Mouse (Mus musculus) Patski (cell line): Measurements from ENCODE around the gene Gm13289. TPM values are rescaled to one million over a fixed set of nuclear protein-coding genes. Genes with fewer than 3 reads are reported as not detected.
A peak's percentile ranks its signal among the peaks of the same experiment; 100 is the strongest.
"Not testable (repeated sequence)": the region's sequence is repeated elsewhere in the genome, so short reads cannot be mapped to it uniquely, and the experiment has no call there.

Experiments used
- ATAC-seq: fragments of 100-300 bp; one replicate; pipeline ENCODE4 v1.8.0; 2021
- CTCF ChIA-PET: fragments of 350-600 bp; sonication (Branson Sonifier 250); formaldehyde crosslinking; loops from one replicate; lab custom pipeline; 2022; ENCODE audit warnings: inconsistent platforms; lab: Charles Lee
- POLR2A ChIA-PET: fragments of 350-600 bp; sonication (Branson Sonifier 250); formaldehyde crosslinking; loops from one replicate; lab custom pipeline; 2022; ENCODE audit warnings: antibody characterized with exemption, inconsistent platforms; lab: Charles Lee
- DNase-seq: peaks from one replicate; pipeline ENCODE4 v3.0.0-alpha.2; 2011; ENCODE audit warnings: low read depth, low spot score
- H3K27me3 ChIP-seq: fragments of 371-371 bp; one replicate; pipeline ENCODE4 v1.5.1; 2021
- CTCF ChIP-seq: fragments of 100-300 bp; IDR thresholded peaks from one replicate; pipeline ENCODE4 v1.5.1; 2021
- in situ Hi-C: fragments of 300-500 bp; cut with MboI; formaldehyde crosslinking; loops from 3 replicates; pipeline ENCODE4 v1.11.1; 2018; ENCODE audit warnings: low pct_unique_long_range_greater_than_20kb, mixed read lengths
- polyA plus RNA-seq: library from polyadenylated mRNA; unstranded; gene quantifications from one replicate; pipeline ENCODE4 v1.2.3, GENCODE M21; 2021

The Gm13289 gene
- polyA plus RNA-seq, 1 experiment from 2014 or later: not detected

DNA sequence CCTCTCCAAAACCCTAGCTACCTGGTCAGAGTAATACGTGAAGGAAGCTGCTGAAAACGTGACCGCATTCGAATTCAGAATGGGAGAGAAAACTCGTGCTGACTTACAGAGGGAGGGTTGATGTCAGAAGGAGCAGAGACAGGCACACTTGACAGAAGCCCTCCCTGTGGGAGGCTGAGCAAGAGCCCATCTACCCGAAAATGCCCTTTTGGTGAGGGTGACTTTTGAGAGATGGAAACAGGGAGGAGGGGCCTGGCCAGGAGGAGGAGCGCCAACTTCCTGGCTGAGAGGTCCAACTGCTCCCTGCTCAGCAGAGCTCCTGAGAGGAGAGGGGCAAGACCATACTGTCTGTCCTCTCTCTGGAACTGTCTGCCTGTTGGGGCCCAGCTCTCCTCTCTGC is 22.6 kb downstream of the Gm13289 start, which contains the start of gene Gm13285:
Gene Gm13285, plus strand, starts transcription at position 301 of the 400 bp plus-strand sequence.
- ATAC-seq, DNase-seq, CTCF ChIA-PET, H3K27me3 ChIP-seq, POLR2A ChIA-PET, in situ Hi-C loops: not testable (repeated sequence)

DNA sequence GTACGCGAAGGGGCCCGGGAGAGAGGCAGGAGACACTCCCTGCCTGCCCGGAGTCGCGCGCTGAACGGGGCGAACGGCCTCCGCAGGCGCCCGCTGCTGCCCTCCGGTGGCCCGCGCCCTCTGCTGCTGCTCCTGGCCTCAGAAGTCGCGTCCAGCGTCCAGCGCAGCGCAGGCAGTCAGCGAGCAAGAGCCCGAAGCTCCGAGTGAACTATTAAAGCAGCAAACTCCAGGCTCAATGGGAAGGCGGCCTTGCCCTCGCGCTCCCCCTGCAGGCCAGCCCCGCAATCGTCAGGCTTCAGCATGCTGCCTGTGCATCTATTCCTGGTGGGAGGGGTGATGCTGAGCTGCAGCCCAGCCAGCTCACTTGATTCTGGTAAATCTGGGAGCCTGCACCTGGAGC is 26.2 kb downstream of the Gm13289 start, which contains the start of gene Gm13287:
Gene Gm13287, plus strand, starts transcription at position 301 of the 400 bp plus-strand sequence.
- in situ Hi-C loops, CTCF ChIA-PET: not testable (repeated sequence)

GRCm38 (mm10) chr4:88805231-88805630 is 28.5 kb downstream of the Gm13289 start, which contains the start of gene Gm13288:
TSS of gene Gm13288 (plus strand) at chr4:88805531.
- DNase-seq, in situ Hi-C loops, ATAC-seq, H3K27me3 ChIP-seq, POLR2A ChIA-PET, CTCF ChIA-PET: not testable (repeated sequence)

More for the DNA sequence above, 26.2 kb downstream of the Gm13289 start, which contains the start of gene Gm13287:
- ATAC-seq, H3K27me3 ChIP-seq, DNase-seq, POLR2A ChIA-PET: not testable (repeated sequence)

DNA sequence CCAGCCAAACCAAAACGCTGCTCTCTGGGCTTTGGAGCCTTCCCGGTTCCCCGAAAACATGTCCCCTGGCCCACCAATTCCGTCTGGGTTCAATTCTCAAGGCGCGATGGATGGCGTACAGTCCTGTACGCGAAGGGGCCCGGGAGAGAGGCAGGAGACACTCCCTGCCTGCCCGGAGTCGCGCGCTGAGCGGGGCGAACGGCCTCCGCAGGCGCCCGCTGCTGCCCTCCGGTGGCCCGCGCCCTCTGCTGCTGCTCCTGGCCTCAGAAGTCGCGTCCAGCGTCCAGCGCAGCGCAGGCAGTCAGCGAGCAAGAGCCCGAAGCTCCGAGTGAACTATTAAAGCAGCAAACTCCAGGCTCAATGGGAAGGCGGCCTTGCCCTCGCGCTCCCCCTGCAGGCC is 29.0 kb downstream of the Gm13289 start:
- in situ Hi-C loops, DNase-seq, H3K27me3 ChIP-seq, ATAC-seq, POLR2A ChIA-PET, CTCF ChIA-PET: not testable (repeated sequence)

DNA sequence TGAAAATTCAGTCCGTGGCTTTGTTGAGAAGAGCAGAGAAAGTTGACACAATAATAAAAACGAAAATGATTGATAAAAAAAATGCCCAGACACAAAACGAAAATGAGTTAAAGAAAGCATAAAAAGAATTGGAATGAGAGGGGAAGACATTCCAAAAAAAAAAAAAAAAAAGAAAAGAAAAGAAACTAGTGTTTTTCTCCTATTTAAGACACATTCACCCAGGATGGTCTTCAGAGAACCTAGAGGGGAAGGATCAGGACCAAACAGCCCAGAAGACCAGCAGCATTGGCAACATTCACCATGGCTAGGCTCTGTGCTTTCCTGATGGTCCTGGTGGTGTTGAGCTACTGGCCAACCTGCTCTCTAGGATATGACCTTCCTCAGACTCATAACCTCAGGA is 39.2 kb downstream of the Gm13289 start, which contains the start of gene Ifna7:
Gene Ifna7, plus strand, starts transcription at position 301 of the 400 bp plus-strand sequence.
- DNase-seq (no peak), ATAC-seq (no peak)
- no peaks in the 10 kb centered on the region for H3K27me3 ChIP-seq
- in situ Hi-C loops: no loop called here
- POLR2A ChIA-PET: no interaction called here
- CTCF ChIA-PET: no interaction called here
- TF ChIP-seq CTCF: no peak

- CTCF ChIA-PET: interaction anchor here (1.2 kb wide), 1 partner anchor 11 kb away, joined by 5 read pairs; no protein-coding TSS in a partner anchor
- ATAC-seq (no peak), DNase-seq (no peak)
- TF ChIP-seq CTCF: no peak
- in situ Hi-C loops: no loop called here
- POLR2A ChIA-PET: no interaction called here
- no peaks in the 10 kb centered on the region for H3K27me3 ChIP-seq
Measured at GRCm38 (mm10) chr4:88819659-88820058, 42.9 kb downstream of the Gm13289 start, which contains the start of gene Ifna11. TSS of gene Ifna11 (plus strand) at chr4:88819959.

DNA sequence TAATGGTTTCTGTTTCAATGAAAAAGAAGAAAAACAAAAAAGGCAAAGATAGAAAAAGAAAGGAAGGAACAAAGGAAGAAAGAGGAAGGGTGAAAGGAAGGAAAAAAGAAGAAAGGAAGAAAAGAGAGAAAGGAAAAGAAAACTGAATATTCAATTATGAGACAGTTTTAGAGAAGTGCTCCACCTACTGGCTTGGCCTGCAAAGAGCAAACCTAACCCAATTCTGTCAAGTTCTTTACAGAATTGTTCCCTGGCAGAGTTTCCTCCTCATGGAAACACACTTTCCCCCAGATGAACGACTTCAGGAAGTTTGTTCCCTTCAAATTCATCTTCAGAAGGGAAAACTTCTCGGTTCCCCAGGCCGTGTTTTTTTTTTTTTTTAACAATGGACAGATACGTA is 46.3 kb downstream of the Gm13289 start:
- TF ChIP-seq CTCF: peak; percentile 34
- DNase-seq (no peak), ATAC-seq (no peak)
- ChIA-PET POLR2A (no interaction called here), CTCF (interaction anchor here (1.9 kb wide), 1 partner anchor 8 kb away, joined by 10 read pairs; no protein-coding TSS in a partner anchor)
- in situ Hi-C loops: no loop called here
- H3K27me3 ChIP-seq: no peaks in the 10 kb centered on the region

Other genes with a start within 250 kb of the Gm13289 start
- not detected for gene Ifna15, start 218.7 kb upstream of the Gm13289 start, polyA plus RNA-seq
- not detected for gene Ifna14, start 205.1 kb upstream of the Gm13289 start, polyA plus RNA-seq
- gene Ifna9, start 184.5 kb upstream of the Gm13289 start, polyA plus RNA-seq: not detected
- not detected for gene Ifna12, start 173.5 kb upstream of the Gm13289 start, polyA plus RNA-seq
- gene C87499, start 142.5 kb upstream of the Gm13289 start, polyA plus RNA-seq: not detected
- gene Ifna13, start 132.5 kb upstream of the Gm13289 start, polyA plus RNA-seq: not detected
- not detected for gene Ifna16, start 100.0 kb upstream of the Gm13289 start, polyA plus RNA-seq
- gene Ifna2, start 93.0 kb upstream of the Gm13289 start, polyA plus RNA-seq: not detected
- gene Ifnab, start 85.6 kb upstream of the Gm13289 start, polyA plus RNA-seq: not detected
- gene Gm26566, start 55.1 kb upstream of the Gm13289 start, polyA plus RNA-seq: 1.3 TPM
- 18.2 TPM for gene Klhl9, start 54.5 kb upstream of the Gm13289 start, polyA plus RNA-seq
- not detected for gene Gm13271, start 22.1 kb upstream of the Gm13289 start, polyA plus RNA-seq
- gene Gm13283, start 16.8 kb upstream of the Gm13289 start, polyA plus RNA-seq: not detected
- 2.7 TPM for gene Gm13290, start 3.1 kb upstream of the Gm13289 start, polyA plus RNA-seq
- not detected for gene Gm13272, start 2.9 kb downstream of the Gm13289 start, polyA plus RNA-seq
- gene Ifnz, start 5.2 kb downstream of the Gm13289 start, polyA plus RNA-seq: not detected
- 2.4 TPM for gene Gm13276, start 8.8 kb downstream of the Gm13289 start, polyA plus RNA-seq
- not detected for gene Gm13277, start 11.7 kb downstream of the Gm13289 start, polyA plus RNA-seq
- not detected for gene Gm13278, start 14.6 kb downstream of the Gm13289 start, polyA plus RNA-seq
- gene Gm13275, start 17.6 kb downstream of the Gm13289 start, polyA plus RNA-seq: not detected
- gene Gm13279, start 20.5 kb downstream of the Gm13289 start, polyA plus RNA-seq: not detected
- 1.1 TPM for gene Gm13285, start 22.7 kb downstream of the Gm13289 start, polyA plus RNA-seq
- 2.1 TPM for gene Gm13287, start 26.3 kb downstream of the Gm13289 start, polyA plus RNA-seq
- 0.22 TPM for gene Gm13288, start 28.6 kb downstream of the Gm13289 start, polyA plus RNA-seq
- gene Ifna7, start 39.3 kb downstream of the Gm13289 start, polyA plus RNA-seq: not detected
- not detected for gene Ifna11, start 43.0 kb downstream of the Gm13289 start, polyA plus RNA-seq
- gene Ifna6, start 50.5 kb downstream of the Gm13289 start, polyA plus RNA-seq: not detected
- not detected for gene Ifna5, start 58.6 kb downstream of the Gm13289 start, polyA plus RNA-seq
- not detected for gene Ifna4, start 64.9 kb downstream of the Gm13289 start, polyA plus RNA-seq
- not detected for gene Ifna1, start 73.2 kb downstream of the Gm13289 start, polyA plus RNA-seq
- 0.15 TPM for gene Ifne, start 103.3 kb downstream of the Gm13289 start, polyA plus RNA-seq